In the genomic region with DNA sequence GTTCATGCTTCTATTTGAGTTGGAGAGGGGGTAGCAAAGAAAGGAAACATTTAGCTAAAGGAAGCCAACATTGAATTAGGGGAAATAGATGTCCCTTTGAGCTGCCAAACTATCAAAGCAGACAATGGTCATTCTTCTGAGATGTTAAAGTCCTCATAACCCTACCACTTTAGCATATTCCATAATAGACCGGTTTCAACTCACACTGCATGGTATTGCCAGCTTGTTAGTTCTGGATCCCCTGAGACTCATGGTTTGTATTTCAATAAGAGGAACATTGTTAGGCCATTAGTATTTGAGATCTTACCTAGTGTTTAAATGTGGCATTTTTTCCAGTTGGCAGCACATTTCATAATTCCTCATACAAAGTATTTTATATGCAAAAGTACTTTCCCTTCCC, we compare ENCODE assay signal across 20 mouse cellular contexts. TPM values are rescaled to one million over a fixed set of nuclear protein-coding genes. Genes with fewer than 3 reads are reported as not detected.
DNase-seq lines count a peak whose midpoint lies in the region; ATAC-seq and TF ChIP-seq lines count a peak whose summit lies in the region.
"Had no signal": no experiment of that assay in that cellular context is flagged by ENCODE, and none has a peak within 500 bp of the region (broad histone marks: within the 10 kb centered on the region; RNA-seq: fewer than 3 reads in every experiment).

No protein-coding gene starts in this region.

- no peak overlapping the region for H3K4me2 ChIP-seq in heart, embryonic 15.5 days
- H3K4me2 ChIP-seq in heart, embryonic 11.5 days: no peak overlapping the region
- no peak overlapping the region for H3K4me2 ChIP-seq in kidney, postnatal 0 days (ENCODE audit: low read length)
- no peak overlapping the region for H3K4me2 ChIP-seq in kidney, embryonic 14.5 days (replicated peaks; ENCODE audit: low read depth, low read length)
- no peak overlapping the region for H3K4me2 ChIP-seq in stomach, embryonic 16.5 days (ENCODE audit: low read depth, low read length)
- H3K4me2 ChIP-seq in stomach, postnatal 0 days (replicated peaks; ENCODE audit: low read depth): no peak overlapping the region
- H3K4me2 ChIP-seq: forebrain, embryonic 15.5 days; heart, embryonic 13.5 days; intestine, embryonic 15.5 days; midbrain, embryonic 13.5 days had no signal

- 67% methylated on average over 1 of the region's 1 CpGs for WGBS in heart, embryonic 15.5 days
- 83% methylated on average over 1 of the region's 1 CpGs for WGBS in heart, embryonic 11.5 days (ENCODE audit: insufficient replicate concordance)
- 69% methylated on average over 1 of the region's 1 CpGs for WGBS in kidney, postnatal 0 days
- WGBS in kidney, embryonic 14.5 days: 93% methylated on average over 1 of the region's 1 CpGs
- WGBS in stomach, embryonic 16.5 days: 82% methylated on average over 1 of the region's 1 CpGs
- 83% methylated on average over 1 of the region's 1 CpGs for WGBS in stomach, postnatal 0 days

- no peak for TF ChIP-seq EP300 in stomach, postnatal 0 days (optimal IDR thresholded peaks at IDR 0.05)

- no peaks in the 10 kb centered on the region for H3K27me3 ChIP-seq in heart, embryonic 15.5 days
- no peaks in the 10 kb centered on the region for H3K27me3 ChIP-seq in heart, embryonic 11.5 days (ENCODE audit: control insufficient read depth, insufficient read depth, low read length)
- H3K27me3 ChIP-seq in kidney, postnatal 0 days (ENCODE audit: insufficient read depth, low read length): no peaks in the 10 kb centered on the region
- no peaks in the 10 kb centered on the region for H3K27me3 ChIP-seq in kidney, embryonic 14.5 days (ENCODE audit: control insufficient read depth, insufficient read depth, low read length)
- H3K27me3 ChIP-seq in stomach, embryonic 16.5 days (ENCODE audit: control insufficient read depth, insufficient read depth, low read length): no peaks in the 10 kb centered on the region
- H3K27me3 ChIP-seq in stomach, postnatal 0 days (ENCODE audit: control insufficient read depth, insufficient read depth, low read length): no peaks in the 10 kb centered on the region
- H3K27me3 ChIP-seq: forebrain, embryonic 15.5 days; heart, embryonic 13.5 days; intestine, embryonic 15.5 days; midbrain, embryonic 13.5 days had no signal

- H3K4me3 ChIP-seq in heart, embryonic 15.5 days: no peak overlapping the region
- H3K4me3 ChIP-seq in heart, embryonic 11.5 days (ENCODE audit: low read depth, low read length): no peak overlapping the region
- no peak overlapping the region for H3K4me3 ChIP-seq in kidney, postnatal 0 days (replicated peaks; ENCODE audit: low read depth, low read length)
- no peak overlapping the region for H3K4me3 ChIP-seq in kidney, embryonic 14.5 days (ENCODE audit: low read length)
- no peak overlapping the region for H3K4me3 ChIP-seq in stomach, embryonic 16.5 days (replicated peaks; ENCODE audit: low read length)
- H3K4me3 ChIP-seq in stomach, postnatal 0 days (ENCODE audit: low read depth, low read length): no peak overlapping the region
- H3K4me3 ChIP-seq: forebrain, embryonic 15.5 days; heart, embryonic 13.5 days; hindbrain, embryonic 10.5 days; intestine, embryonic 15.5 days; megakaryocyte, embryonic 14.5 days; midbrain, embryonic 13.5 days had no signal

- H3K36me3 ChIP-seq in heart, embryonic 15.5 days: peaks cover 32% of the 10 kb centered on the region
- H3K36me3 ChIP-seq in heart, embryonic 11.5 days (ENCODE audit: control insufficient read depth, insufficient read depth, low read length): peaks cover 8% of the 10 kb centered on the region
- peaks cover 27% of the 10 kb centered on the region for H3K36me3 ChIP-seq in kidney, postnatal 0 days (ENCODE audit: insufficient read depth, low read length)
- peaks cover 34% of the 10 kb centered on the region; the same call in 1 of the 2 replicates for H3K36me3 ChIP-seq in kidney, embryonic 14.5 days (ENCODE audit: control insufficient read depth, insufficient read depth, low read length)
- H3K36me3 ChIP-seq in stomach, embryonic 16.5 days (ENCODE audit: control insufficient read depth, insufficient read depth, low read length): peaks cover 12% of the 10 kb centered on the region; the same call in 1 of the 2 replicates
- H3K36me3 ChIP-seq in stomach, postnatal 0 days (ENCODE audit: control insufficient read depth, insufficient read depth, low read length): peaks cover 14% of the 10 kb centered on the region

- H3K9ac ChIP-seq in heart, embryonic 15.5 days: no peak overlapping the region
- no peak overlapping the region for H3K9ac ChIP-seq in heart, embryonic 11.5 days (ENCODE audit: low read depth, low read length)
- H3K9ac ChIP-seq in kidney, postnatal 0 days (ENCODE audit: low read depth, low read length): no peak overlapping the region
- no peak overlapping the region for H3K9ac ChIP-seq in kidney, embryonic 14.5 days (ENCODE audit: low read depth, low read length)
- H3K9ac ChIP-seq in stomach, embryonic 16.5 days (ENCODE audit: low read length): no peak overlapping the region
- H3K9ac ChIP-seq in stomach, postnatal 0 days (ENCODE audit: low read length): no peak overlapping the region
- H3K9ac ChIP-seq: forebrain, embryonic 15.5 days; heart, embryonic 13.5 days; intestine, embryonic 15.5 days; liver, embryonic 14.5 days; midbrain, embryonic 13.5 days had no signal

- ATAC-seq in heart, embryonic 15.5 days (replicated peaks; ENCODE audit: insufficient number of reproducible peaks, insufficient read depth, low FRiP score, low read depth): no peak
- ATAC-seq in heart, embryonic 11.5 days (replicated peaks; ENCODE audit: insufficient number of reproducible peaks, low FRiP score, low TSS enrichment): no peak
- ATAC-seq in kidney, postnatal 0 days (replicated peaks; ENCODE audit: low FRiP score, low read depth): no peak
- ATAC-seq in kidney, embryonic 14.5 days (ENCODE audit: low FRiP score, low TSS enrichment): no peak
- no peak for ATAC-seq in stomach, embryonic 16.5 days (ENCODE audit: insufficient read depth, low FRiP score)
- ATAC-seq in stomach, postnatal 0 days (ENCODE audit: low FRiP score, low TSS enrichment): no peak
- peak; percentile 18 for ATAC-seq in megakaryocyte, adult 5-6 weeks (ENCODE audit: poor library complexity, severe bottlenecking)
- ATAC-seq: forebrain, embryonic 15.5 days; hindbrain, embryonic 16.5 days; intestine, embryonic 15.5 days; midbrain, embryonic 13.5 days had no signal

- no peak for DNase-seq in kidney, postnatal 0 days (ENCODE audit: low spot score)
- no peak for DNase-seq in stomach, postnatal 0 days (ENCODE audit: low spot score)
- DNase-seq in adrenal gland, postnatal 10 days: no peak
- DNase-seq: adrenal gland, adult 2 months; B cell, adult 2 months; cerebellum, adult 2 months had no signal

- peaks cover 11% of the 10 kb centered on the region for H3K4me1 ChIP-seq in heart, embryonic 15.5 days (replicated peaks)
- peaks cover under 1% of the 10 kb centered on the region; the same call in 1 of the 2 replicates for H3K4me1 ChIP-seq in heart, embryonic 11.5 days (ENCODE audit: control insufficient read depth, insufficient read depth, low read length)
- H3K4me1 ChIP-seq in kidney, postnatal 0 days (replicated peaks; ENCODE audit: insufficient read depth, low read length): no peaks in the 10 kb centered on the region
- no peaks in the 10 kb centered on the region for H3K4me1 ChIP-seq in kidney, embryonic 14.5 days (ENCODE audit: control insufficient read depth, insufficient read depth, low read length)
- no peaks in the 10 kb centered on the region for H3K4me1 ChIP-seq in stomach, embryonic 16.5 days (ENCODE audit: control insufficient read depth, insufficient read depth, low read length)
- H3K4me1 ChIP-seq in stomach, postnatal 0 days (replicated peaks; ENCODE audit: control insufficient read depth, insufficient read depth): no peaks in the 10 kb centered on the region
- H3K4me1 ChIP-seq: intestine, embryonic 15.5 days had no signal

- peak overlapping the region; percentile 40 for H3K27ac ChIP-seq in heart, embryonic 15.5 days
- H3K27ac ChIP-seq in heart, embryonic 11.5 days (ENCODE audit: low read depth, low read length): no peak overlapping the region
- H3K27ac ChIP-seq in kidney, postnatal 0 days: peak overlapping the region; percentile 55; the same call in 1 of the 2 replicates
- H3K27ac ChIP-seq in kidney, embryonic 14.5 days (ENCODE audit: low read depth, low read length): no peak overlapping the region
- H3K27ac ChIP-seq in stomach, embryonic 16.5 days (ENCODE audit: low read length): peak overlapping the region; percentile 33; the same call in 1 of the 2 replicates
- no peak overlapping the region; the same call in 1 of the 2 replicates for H3K27ac ChIP-seq in stomach, postnatal 0 days (replicated peaks)
- H3K27ac ChIP-seq: heart, embryonic 13.5 days; hindbrain, embryonic 10.5 days; intestine, embryonic 15.5 days; liver, embryonic 14.5 days; midbrain, embryonic 13.5 days had no signal

- TF ChIP-seq CTCF in kidney, postnatal 0 days (IDR thresholded peaks at IDR 0.05; ENCODE audit: low read depth): no peak
- no peak for TF ChIP-seq CTCF in stomach, postnatal 0 days (IDR thresholded peaks at IDR 0.05; ENCODE audit: low read depth)

- H3K9me3 ChIP-seq in heart, embryonic 15.5 days (replicated peaks): no peaks in the 10 kb centered on the region; the same call in 1 of the 2 replicates
- H3K9me3 ChIP-seq in heart, embryonic 11.5 days (replicated peaks; ENCODE audit: control insufficient read depth, low read length): no peaks in the 10 kb centered on the region
- no peaks in the 10 kb centered on the region for H3K9me3 ChIP-seq in kidney, postnatal 0 days (replicated peaks; ENCODE audit: low read length)
- no peaks in the 10 kb centered on the region; the same call in 1 of the 2 replicates for H3K9me3 ChIP-seq in kidney, embryonic 14.5 days (ENCODE audit: control insufficient read depth, low read length)
- H3K9me3 ChIP-seq in stomach, embryonic 16.5 days (replicated peaks; ENCODE audit: control insufficient read depth, low read length): 0 out of 2 replicates have a peak, but pooled peaks cover 4% of the 10 kb centered on the region
- no peaks in the 10 kb centered on the region for H3K9me3 ChIP-seq in stomach, postnatal 0 days (ENCODE audit: control insufficient read depth, low read length)
- H3K9me3 ChIP-seq: forebrain, embryonic 15.5 days; G1E; heart, embryonic 13.5 days; intestine, embryonic 15.5 days; midbrain, embryonic 13.5 days had no signal

RNA-seq across cellular contexts. Expression of a gene that starts 19.6 kb away (rescaled TPM):
- 9.2 and 11.1 TPM in 2 replicates for polyA plus RNA-seq in heart, embryonic 15.5 days (2015; fragmentation: Nextera tagmentation; extraction: Ambion mirVana)
- polyA plus RNA-seq in heart, embryonic 11.5 days (2014; fragmentation: Nextera tagmentation; extraction: Ambion mirVana): 11.6 and 11.9 TPM in 2 replicates
- polyA plus RNA-seq in kidney, postnatal 0 days (2015; fragmentation: Nextera tagmentation; extraction: Ambion mirVana): 12.5 and 13.9 TPM in 2 replicates
- 14.9 and 22.1 TPM in 2 replicates for polyA plus RNA-seq in kidney, embryonic 14.5 days (2014; fragmentation: Nextera tagmentation; extraction: Ambion mirVana)
- polyA plus RNA-seq in stomach, embryonic 16.5 days (2015; fragmentation: Nextera tagmentation; extraction: Ambion mirVana): 11.6 and 12.3 TPM in 2 replicates
- polyA plus RNA-seq in stomach, postnatal 0 days (2015; fragmentation: Nextera tagmentation; extraction: Ambion mirVana): 5.2 and 5.5 TPM in 2 replicates
- 17.2 and 19.5 TPM in 2 replicates for total RNA-seq in megakaryocyte, adult 5-6 weeks (2015)
- 24.8 and 36.6 TPM in 2 replicates for total RNA-seq in megakaryocyte, adult 5-6 weeks (2017)
- 10 to 100 TPM; 18.6 to 25.2 TPM for total RNA-seq in adrenal gland, postnatal 10 days (2021)

RNA-seq across cellular contexts. Expression of a gene that starts 40.2 kb away (rescaled TPM):
- polyA plus RNA-seq in heart, embryonic 15.5 days (2015; fragmentation: Nextera tagmentation; extraction: Ambion mirVana): 25.9 and 28.3 TPM in 2 replicates
- 32.4 and 40.1 TPM in 2 replicates for polyA plus RNA-seq in heart, embryonic 11.5 days (2014; fragmentation: Nextera tagmentation; extraction: Ambion mirVana)
- polyA plus RNA-seq in kidney, postnatal 0 days (2015; fragmentation: Nextera tagmentation; extraction: Ambion mirVana): 29.7 and 30.1 TPM in 2 replicates
- polyA plus RNA-seq in kidney, embryonic 14.5 days (2014; fragmentation: Nextera tagmentation; extraction: Ambion mirVana): 27.9 and 47.3 TPM in 2 replicates
- polyA plus RNA-seq in stomach, embryonic 16.5 days (2015; fragmentation: Nextera tagmentation; extraction: Ambion mirVana): 38.4 and 39.6 TPM in 2 replicates
- 13.8 and 13.9 TPM in 2 replicates for polyA plus RNA-seq in stomach, postnatal 0 days (2015; fragmentation: Nextera tagmentation; extraction: Ambion mirVana)
- 47.9 and 53.9 TPM in 2 replicates for total RNA-seq in megakaryocyte, adult 5-6 weeks (2015)
- total RNA-seq in megakaryocyte, adult 5-6 weeks (2017): 63.0 and 72.4 TPM in 2 replicates
- total RNA-seq in adrenal gland, postnatal 10 days (2021): 10 to 100 TPM; 27.7 to 36.3 TPM

RNA-seq across cellular contexts. Expression of a gene that starts 45.9 kb away (rescaled TPM):
- 12.9 and 18.8 TPM in 2 replicates for polyA plus RNA-seq in heart, embryonic 15.5 days (2015; fragmentation: Nextera tagmentation; extraction: Ambion mirVana)
- 10.4 and 14.6 TPM in 2 replicates for polyA plus RNA-seq in heart, embryonic 11.5 days (2014; fragmentation: Nextera tagmentation; extraction: Ambion mirVana)
- 4.3 and 4.5 TPM in 2 replicates for polyA plus RNA-seq in kidney, postnatal 0 days (2015; fragmentation: Nextera tagmentation; extraction: Ambion mirVana)
- 5.5 and 6.2 TPM in 2 replicates for polyA plus RNA-seq in kidney, embryonic 14.5 days (2014; fragmentation: Nextera tagmentation; extraction: Ambion mirVana)
- 25.5 and 28.3 TPM in 2 replicates for polyA plus RNA-seq in stomach, embryonic 16.5 days (2015; fragmentation: Nextera tagmentation; extraction: Ambion mirVana)
- 2.4 and 2.6 TPM in 2 replicates for polyA plus RNA-seq in stomach, postnatal 0 days (2015; fragmentation: Nextera tagmentation; extraction: Ambion mirVana)
- 4.9 and 6.9 TPM in 2 replicates for total RNA-seq in megakaryocyte, adult 5-6 weeks (2015)
- 5.3 and 7.8 TPM in 2 replicates for total RNA-seq in megakaryocyte, adult 5-6 weeks (2017)
- total RNA-seq in adrenal gland, postnatal 10 days (2021): 10 to 100 TPM; 15.2 to 30.9 TPM

Comparison
In these comparisons a context has a peak if more than half of its experiments do, and no peak if none do; other contexts are left out.
1. H3K27ac ChIP-seq: peak in heart, embryonic 15.5 days (single experiment), kidney, postnatal 0 days (single experiment) and stomach, embryonic 16.5 days (single experiment); none in heart, embryonic 11.5 days (single experiment), kidney, embryonic 14.5 days (single experiment) and stomach, postnatal 0 days (single experiment).